Mouse (Mus musculus) adrenal gland, adult 2 months (tissue): ENCODE measurements around the gene Ttc27. TPM values are rescaled to one million over a fixed set of nuclear protein-coding genes. Genes with fewer than 3 reads are reported as not detected.

ENCODE experiments used
- DNase-seq: peaks from one replicate; pipeline ENCODE4 v3.0.0; 2021
- polyA plus RNA-seq: library from polyadenylated mRNA; depleted of rRNA; stranded (reverse); fragments of >200 nt; gene quantifications from 2 replicates; pipeline ENCODE4 v1.2.3, GENCODE M21; 2012; rRNA removed
- total RNA-seq, 2 experiments: library from RNA; stranded (reverse); gene quantifications; 2 replicates each; pipeline ENCODE4 v1.2.3; 2021

The Ttc27 gene
- total and polyA plus RNA-seq, 3 experiments = 2.1 to 24.6 (median 24.6) TPM

DNA sequence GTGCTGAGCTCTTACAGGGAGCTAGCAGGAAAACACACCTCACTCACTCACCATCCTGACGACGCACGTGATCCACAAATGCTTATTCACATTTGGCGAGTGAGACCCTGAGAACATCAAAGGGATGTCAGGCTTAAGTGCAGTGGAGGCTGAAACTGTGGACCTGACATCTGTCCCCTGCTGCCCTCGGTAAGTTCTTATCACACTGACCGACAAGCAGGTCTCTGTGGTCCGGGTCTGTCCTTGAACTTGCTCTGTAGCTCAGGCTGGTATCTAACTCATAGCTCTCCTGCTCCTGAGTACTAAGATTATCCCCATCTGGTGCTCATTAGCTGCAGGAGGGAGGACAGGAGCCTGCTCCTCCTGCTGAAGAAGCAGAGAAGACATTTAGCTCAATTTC lies 162.2 kb downstream of the Ttc27 start:
- peak; percentile 6 for DNase-seq

DNA sequence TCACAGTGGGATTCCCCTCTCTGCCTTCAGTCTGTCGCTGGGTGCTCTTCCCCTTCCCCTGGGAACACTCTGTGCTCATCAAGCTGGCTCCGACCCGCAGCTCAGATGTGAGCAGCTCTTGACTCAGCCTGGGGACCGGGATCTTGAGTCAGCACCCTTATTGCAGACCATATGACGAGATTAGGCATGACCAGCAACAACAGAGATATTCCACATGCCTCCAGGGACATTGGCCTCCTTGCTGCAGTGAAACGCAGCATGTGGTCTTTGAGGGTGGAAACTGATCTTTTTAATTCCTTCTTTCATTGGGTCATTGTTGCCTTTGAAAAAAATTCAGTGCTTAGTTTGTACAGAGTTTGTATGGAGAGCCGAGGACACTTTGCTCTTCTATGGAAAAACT lies 169.5 kb downstream of the Ttc27 start:
- no peak for DNase-seq

DNA sequence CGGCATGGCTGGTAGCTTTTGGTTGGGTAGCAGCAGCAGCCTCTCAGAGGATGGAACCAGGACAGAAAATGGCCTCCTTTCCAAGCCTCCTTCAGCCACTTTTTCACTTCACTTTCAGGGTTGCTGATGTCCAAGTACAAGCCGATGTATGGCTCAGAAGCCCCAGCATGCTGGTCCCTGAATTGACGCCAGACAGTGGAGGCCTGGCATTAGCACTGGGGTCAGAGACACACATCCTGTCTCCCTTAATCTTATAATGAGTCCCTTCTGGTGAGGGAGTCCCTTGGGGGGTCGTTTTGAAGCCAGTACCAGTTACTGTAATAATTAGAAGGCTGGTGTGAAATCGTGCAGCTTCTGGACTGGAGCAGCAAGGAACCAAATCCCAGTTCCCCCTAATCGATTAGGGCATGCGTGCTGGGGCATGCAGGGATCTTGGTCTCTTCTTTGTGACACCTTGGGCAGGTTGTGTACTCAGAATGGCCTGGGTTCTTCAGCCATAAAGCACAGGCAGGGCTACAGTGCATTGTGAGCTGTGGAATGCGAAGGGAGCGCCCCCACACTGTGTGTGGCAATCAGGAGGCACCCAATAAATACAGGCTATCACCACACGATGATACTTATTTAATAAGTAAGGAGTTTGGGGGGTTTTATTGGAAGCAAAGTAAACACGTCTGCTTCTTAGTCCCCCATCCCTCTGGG lies 171.5 kb downstream of the Ttc27 start:
- DNase-seq = no peak

GRCm38 (mm10) chr17:74889535-74890117 lies 172.1 kb downstream of the Ttc27 start:
- DNase-seq = no peak

- no peak for DNase-seq
These were observed 184.9 kb downstream of the Ttc27 start for GRCm38 (mm10) chr17:74902453-74902852.

DNA sequence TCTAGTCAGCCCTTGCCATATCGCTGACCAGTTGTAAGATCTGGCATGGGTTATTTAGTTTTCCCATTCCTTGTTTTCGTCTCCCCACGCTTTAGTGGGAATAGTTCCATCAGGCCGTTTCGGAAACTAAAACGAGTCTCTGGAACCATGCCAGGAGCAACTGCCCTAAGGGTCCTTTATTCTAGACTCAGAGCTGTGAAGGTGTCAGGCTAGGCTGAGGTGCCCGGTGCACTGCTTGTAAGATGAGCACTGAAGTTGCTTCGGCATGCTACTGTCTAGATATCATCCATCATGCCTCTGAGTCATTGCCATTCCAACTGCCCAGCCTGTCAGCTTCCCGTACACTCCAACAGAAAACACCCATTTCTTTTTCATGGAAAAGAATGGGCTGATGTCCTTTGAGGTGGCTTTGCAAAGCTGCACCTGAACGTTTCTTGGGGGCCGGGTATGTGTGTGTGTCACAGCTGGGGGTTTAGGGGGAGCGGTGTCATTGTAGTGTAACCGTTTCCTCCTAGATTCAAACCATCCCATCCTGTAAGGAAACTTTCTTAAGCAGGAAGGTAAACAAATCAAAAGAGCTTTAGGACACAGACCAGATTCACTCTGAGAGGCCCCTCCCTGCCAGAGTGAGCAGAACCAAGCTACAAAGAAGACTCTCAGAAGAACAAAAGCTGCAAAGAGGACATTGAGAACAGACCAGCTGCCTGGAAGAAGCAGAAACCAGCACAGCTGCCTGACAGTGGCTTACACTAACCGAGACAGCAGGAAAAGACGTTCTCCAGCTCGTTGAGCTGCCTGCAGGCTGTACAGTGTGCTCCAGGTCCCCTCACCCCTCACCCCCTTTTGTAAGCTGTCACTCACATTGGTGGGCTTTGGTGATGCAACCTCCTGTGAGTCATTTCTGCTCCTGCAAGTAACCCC lies 186.1 kb downstream of the Ttc27 start:
- peak; percentile 52 for DNase-seq

- no peak for DNase-seq
These were observed 186.8 kb downstream of the Ttc27 start for GRCm38 (mm10) chr17:74904332-74904687.

GRCm38 (mm10) chr17:74904956-74905355 lies 187.4 kb downstream of the Ttc27 start:
- no peak for DNase-seq

DNA sequence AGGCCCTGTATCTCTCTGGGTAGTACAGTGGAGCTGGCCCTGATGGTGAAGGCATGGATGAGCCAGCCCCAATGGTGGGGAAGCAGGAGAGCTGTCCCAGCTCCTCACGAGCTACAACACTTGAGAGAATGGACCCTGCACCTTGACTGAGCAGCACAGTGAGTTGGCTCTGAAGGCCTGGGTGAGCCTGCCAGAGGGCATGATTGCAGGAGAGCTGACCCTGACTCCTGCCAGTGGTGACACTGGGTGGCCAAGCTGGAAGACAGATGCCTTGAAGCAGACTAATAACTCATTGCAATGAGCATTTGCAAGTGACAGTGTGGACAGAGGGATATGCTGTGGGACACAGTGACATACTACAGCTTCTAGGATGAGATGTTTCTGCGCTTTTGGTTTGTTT lies 195.5 kb downstream of the Ttc27 start:
- DNase-seq = peak; percentile 85

Other genes with a start within 250 kb of the Ttc27 start
- 100 to 1,000 TPM in 1 of 2 experiments, 10 to 100 TPM in 1; 88.5 to 130 TPM for gene Yipf4, start 228.2 kb upstream of the Ttc27 start, total RNA-seq
- 308 and 320 TPM in 2 replicates for gene Yipf4, start 228.2 kb upstream of the Ttc27 start, polyA plus RNA-seq
- gene Birc6, start 189.4 kb upstream of the Ttc27 start, total RNA-seq = 100 to 1,000 TPM in 1 of 2 experiments, 10 to 100 TPM in 1; 95.6 to 116 TPM
- gene Birc6, start 189.4 kb upstream of the Ttc27 start, polyA plus RNA-seq = 41.8 and 46.6 TPM in 2 replicates